Mouse (Mus musculus): ENCODE data around the gene Orai3.

The Orai3 gene

DNA sequence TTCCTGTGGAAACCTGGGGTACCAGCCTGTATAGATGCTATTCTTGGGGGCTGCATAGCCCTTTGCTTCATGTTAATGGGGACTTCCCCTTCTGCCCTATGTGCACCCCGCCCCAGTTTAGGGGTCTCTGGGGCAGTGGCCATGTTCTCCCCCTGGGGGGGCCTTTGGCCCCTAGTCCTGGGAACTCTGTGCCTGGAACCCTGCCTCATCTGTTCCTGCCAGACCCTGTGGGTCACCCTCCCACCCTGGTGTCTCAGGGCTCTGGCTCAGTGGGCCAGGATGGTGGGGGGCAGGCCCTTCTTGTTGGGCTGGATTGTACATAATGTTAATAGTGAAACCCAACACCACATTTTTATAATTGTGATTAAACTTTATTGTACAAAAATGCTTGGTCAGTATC lies 30.1 kb downstream of the Orai3 start:
- no peak for DNase-seq (ENCODE audit: low spot score)

- peak; percentile 71 for DNase-seq (ENCODE audit: low spot score)
These were observed 30.9 kb downstream of the Orai3 start, which contains the start of gene Hsd3b7 for GRCm38 (mm10) chr7:127800435-127801009. Gene Hsd3b7, plus strand, starts transcription at chr7:127800604.

- DNase-seq (ENCODE audit: low spot score): no peak
These were observed 31.5 kb downstream of the Orai3 start for GRCm38 (mm10) chr7:127801010-127801621.

DNA sequence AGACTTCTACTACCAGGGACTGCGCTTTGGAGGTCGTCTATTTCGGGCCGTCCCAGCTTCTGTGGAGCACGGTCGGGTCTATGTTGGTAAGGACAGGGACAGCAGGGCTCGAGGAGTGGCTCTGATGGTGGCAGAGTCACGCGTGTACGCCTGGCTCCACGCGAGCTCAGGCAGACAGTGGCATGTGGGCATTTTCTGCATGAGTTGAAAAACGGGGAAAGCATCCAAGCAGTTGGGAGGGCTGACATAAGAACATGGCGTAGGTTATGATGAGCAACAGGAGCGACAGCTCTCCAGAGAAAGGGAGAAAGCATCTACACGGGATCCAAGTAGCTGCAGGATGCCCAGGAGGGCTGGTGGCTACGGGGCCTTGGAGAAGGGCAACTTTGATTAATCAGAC lies 32.7 kb downstream of the Orai3 start:
- no peak for DNase-seq (ENCODE audit: low spot score)

GRCm38 (mm10) chr7:127808821-127809220 lies 39.2 kb downstream of the Orai3 start:
- DNase-seq (ENCODE audit: low spot score): no peak

GRCm38 (mm10) chr7:127809846-127810245 lies 40.2 kb downstream of the Orai3 start:
- no peak for DNase-seq (ENCODE audit: low spot score)

DNA sequence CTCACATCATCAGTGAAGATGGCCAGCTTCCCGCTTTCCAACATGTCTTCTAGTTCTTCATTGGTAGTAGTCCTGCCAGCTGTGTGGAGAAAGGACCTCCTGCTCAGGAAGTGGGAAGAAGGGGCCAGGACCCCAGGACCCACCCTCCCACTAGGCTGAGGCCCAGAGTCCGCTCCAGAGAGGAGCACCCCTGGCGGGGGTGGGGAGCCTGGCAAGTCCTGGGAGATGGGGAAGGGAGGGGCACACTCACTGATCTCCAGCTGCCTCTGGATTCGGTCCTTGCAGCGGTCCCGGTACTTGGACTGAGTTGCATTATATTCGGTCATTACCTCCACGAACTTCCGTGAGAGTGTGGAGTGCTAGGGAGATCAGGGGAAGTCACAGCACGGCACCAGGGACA lies 41.0 kb downstream of the Orai3 start:
- no peak for DNase-seq (ENCODE audit: low spot score)

DNA sequence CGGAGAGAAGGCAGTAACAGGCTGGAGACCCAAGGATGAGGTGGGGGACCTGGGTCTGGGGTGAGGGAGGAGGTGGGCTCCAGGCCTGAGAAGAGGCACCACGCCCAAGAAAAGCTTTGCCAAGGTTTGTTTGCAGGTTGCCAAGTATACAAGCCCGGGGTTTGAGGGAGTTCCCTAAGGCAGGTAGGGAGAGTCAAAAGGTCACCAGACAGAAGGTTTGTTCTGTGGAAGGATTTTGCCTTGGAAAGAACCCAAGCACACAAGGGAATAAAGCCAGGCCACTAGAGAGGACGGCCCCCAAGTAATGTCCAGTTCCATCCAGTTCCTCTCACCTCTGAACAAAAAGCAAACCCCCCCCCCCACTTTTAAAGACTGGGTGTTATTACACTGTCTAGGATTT lies 41.6 kb downstream of the Orai3 start:
- no peak for DNase-seq (ENCODE audit: low spot score)

DNA sequence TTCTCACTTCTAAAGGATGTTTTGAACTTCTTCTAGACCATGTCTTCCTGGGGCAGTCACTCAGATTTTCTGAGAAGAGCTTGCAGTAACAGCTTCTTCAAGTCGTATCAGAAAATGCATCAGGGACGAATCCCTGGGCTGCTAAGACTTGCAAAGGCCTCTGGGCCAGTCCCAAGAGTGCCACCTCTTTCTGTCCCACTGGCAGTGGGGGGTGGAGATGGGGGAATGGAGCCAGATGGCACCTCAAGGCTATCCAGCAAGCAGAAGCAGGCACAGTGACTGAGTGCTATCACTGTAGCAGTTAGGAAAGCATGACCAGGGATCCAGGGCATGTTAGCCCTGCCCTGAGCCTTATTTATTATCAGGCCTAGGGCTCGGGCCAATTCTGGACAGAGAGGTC lies 42.7 kb downstream of the Orai3 start:
- DNase-seq (ENCODE audit: low spot score): no peak

DNA sequence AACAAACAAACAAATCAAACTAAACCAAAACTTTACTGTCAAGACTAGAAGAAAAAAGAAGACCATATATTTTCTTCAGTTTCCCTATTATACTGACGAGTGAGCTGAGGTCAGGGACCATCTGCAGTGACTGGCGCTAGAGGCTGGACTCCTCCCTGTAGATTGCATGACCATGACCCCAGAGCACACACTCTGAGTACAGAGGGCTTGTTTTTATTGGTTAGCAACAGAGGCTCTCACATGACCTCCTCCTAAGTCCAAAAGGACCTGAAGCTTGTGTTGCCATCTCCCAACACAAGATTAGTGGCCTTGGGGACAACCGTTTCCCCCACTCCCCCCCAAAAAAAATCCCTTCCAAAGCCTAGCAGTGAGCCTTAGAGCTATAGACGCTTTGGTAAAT lies 44.2 kb downstream of the Orai3 start:
- no peak for DNase-seq (ENCODE audit: low spot score)

- DNase-seq (ENCODE audit: low spot score): no peak
These were observed 44.8 kb downstream of the Orai3 start for GRCm38 (mm10) chr7:127814241-127814921.

- DNase-seq (ENCODE audit: low spot score): no peak
These were observed 45.6 kb downstream of the Orai3 start for GRCm38 (mm10) chr7:127815116-127815665.

DNA sequence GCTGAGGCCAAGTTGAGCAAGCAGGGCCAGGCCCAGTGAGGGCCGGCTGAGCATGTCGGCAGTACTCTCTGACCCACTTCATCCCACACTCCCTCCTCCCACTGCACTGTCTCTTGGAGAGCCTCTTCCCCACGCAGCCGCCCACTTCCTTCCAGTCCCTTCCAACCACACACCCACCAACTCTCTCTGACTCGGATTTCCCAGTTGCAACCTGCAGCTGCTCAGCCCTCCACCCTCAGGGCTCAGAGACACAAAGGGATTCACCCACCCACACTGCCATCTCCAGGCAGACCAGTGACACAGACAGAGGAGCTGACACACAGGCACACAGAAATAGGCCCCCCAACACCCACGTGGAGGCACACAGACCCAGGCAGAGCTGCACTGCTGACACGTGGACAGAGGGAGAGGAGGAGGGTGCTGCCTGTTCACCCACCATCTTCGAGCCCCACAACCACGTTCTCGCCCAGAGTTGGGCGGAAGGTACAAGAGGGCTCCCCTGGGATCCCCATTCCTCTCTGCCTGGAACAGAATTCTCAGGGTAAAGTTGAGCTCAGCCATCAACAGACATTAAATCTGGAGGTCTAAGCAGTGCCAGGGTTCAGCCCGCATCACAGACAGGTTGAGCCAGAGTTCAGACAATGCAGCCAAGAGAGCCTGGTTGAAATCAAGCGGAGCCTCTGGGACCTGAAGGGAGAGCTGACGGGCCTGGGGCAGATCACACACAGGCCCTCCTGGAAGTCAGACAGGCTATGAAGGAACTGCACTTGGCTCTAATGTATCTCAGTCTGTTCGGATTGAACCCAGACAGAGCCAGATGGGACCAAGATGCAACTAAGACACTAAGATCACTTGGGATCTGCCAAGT lies 46.6 kb downstream of the Orai3 start:
- no peak for DNase-seq (ENCODE audit: low spot score)

- DNase-seq (ENCODE audit: low spot score): no peak
These were observed 47.4 kb downstream of the Orai3 start for GRCm38 (mm10) chr7:127817053-127817452.

- no peak for DNase-seq (ENCODE audit: low spot score)
These were observed 48.2 kb downstream of the Orai3 start for GRCm38 (mm10) chr7:127817776-127818175.

- no peak for DNase-seq (ENCODE audit: low spot score)
These were observed 51.4 kb downstream of the Orai3 start for GRCm38 (mm10) chr7:127820836-127821509.

DNA sequence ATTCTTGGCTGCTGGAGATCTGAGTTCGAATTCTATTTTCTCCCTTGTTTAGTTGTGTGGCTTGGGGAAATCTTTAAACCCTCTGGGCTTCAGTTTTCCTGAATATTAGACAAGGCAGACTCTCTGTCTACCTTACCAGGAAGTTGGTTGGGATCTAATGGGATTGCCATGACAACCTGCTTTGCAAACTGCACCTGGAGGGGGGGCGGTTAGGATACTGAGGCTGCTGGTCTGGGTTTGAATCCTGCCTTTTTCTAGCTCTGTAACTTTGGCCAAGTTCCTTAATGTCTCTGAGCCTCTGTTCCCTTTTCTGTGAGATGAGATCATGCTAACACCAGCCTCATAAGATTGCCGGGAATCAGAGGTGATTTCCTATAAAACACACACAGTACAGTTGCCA lies 52.9 kb downstream of the Orai3 start:
- DNase-seq (ENCODE audit: low spot score): no peak

GRCm38 (mm10) chr7:127823236-127824171 lies 53.9 kb downstream of the Orai3 start:
- no peak for DNase-seq (ENCODE audit: low spot score)

DNA sequence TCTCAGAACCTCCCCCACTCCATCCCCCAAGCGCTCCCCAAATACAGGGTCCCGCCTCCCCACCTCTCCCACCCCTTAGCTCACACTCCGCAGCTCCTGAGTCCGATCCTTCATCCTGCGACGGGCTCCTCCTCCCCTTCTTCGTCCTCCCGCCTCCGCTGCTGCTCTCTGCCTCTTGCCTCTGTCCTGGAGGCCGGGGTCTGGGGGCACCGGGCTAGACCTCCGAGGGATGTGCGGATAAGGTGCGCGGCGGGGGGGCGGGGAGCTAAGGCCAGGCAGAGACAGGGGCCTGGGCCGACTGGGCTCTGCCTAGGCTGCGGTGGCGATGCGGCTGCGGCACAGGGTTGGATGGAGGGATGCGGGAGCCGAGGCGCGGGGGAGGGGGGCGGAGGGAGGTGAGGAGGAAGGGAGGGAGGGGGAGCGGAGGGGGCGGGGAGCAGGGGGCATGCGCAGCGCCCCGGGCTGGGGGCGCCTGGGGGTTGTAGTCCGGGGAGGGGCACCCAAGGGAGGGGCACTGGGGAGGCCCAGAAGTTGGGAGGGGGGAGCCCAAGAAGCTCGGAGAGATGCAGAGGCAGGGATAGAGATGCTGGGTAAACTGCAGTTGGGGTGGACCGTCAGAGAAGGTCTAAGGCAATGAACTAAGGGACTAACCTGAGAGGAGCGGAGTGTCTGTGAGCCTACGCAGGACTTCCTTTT lies 54.7 kb downstream of the Orai3 start, which contains the start of the genes Stx4a and Stx1b:
Stx4a (plus strand) TSS at position 119 of the 696 bp plus-strand sequence.
Stx1b (minus strand) TSS at position 374 of the 696 bp plus-strand sequence.
- no peak for DNase-seq (ENCODE audit: low spot score)
